ENCODE assay signal across 16 mouse cellular contexts in the genomic region with DNA sequence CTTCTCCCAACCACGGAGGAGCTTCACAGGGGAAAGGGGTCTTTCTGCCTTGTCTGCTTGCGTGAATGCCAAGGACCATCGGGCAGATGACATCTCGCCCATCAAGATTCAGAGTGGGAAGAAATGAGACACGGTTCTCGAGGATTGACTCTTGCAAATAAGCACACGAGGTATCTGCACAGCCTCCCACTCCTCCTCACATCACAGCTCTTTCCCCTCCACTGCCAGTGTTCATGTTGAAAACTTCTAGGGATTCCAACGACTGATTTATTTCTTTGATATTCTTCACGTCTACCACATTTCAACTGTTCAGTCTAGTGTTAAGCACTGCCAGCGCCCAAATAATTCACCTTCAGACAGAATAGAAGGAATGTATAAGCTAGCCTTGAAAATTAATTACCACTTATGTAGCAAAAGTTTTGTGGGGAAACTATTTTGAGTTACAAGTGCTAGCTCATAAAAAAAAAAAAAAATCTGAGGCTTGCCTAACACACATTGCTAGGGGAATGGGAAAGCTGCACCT.
"Had no signal": no experiment of that assay in that cellular context is flagged by ENCODE, and none has a peak within 500 bp of the region (broad histone marks: within the 10 kb centered on the region; RNA-seq: fewer than 3 reads in every experiment).

No protein-coding gene starts in this region.

- H3K36me3 ChIP-seq: limb, embryonic 12.5 days; liver, embryonic 12.5 days; midbrain, embryonic 15.5 days; neural tube, embryonic 12.5 days had no signal

- H3K27me3 ChIP-seq: liver, embryonic 12.5 days; megakaryocyte, embryonic 14.5 days; midbrain, embryonic 15.5 days; neural tube, embryonic 12.5 days had no signal

- H3K9me3 ChIP-seq: limb, embryonic 12.5 days; liver, embryonic 12.5 days; midbrain, embryonic 15.5 days; neural tube, embryonic 12.5 days had no signal

- DNase-seq: kidney, adult 18-20 months; kidney, postnatal 25 days; layer of hippocampus, adult 9-11 months; layer of hippocampus, postnatal 36 days; lung, embryonic 14.5 days; lung, postnatal 10 days; retina, postnatal 1 day; thymus, adult 2 months; thymus, postnatal 25 days had no signal

- H3K4me2 ChIP-seq: limb, embryonic 12.5 days; liver, embryonic 12.5 days; lung, embryonic 14.5 days; midbrain, embryonic 11.5 days; midbrain, embryonic 15.5 days; neural tube, embryonic 12.5 days had no signal

- H3K4me3 ChIP-seq: limb, embryonic 12.5 days; liver, embryonic 12.5 days; megakaryocyte, embryonic 14.5 days; midbrain, embryonic 15.5 days; neural tube, embryonic 12.5 days had no signal

- H3K4me1 ChIP-seq: limb, embryonic 12.5 days; liver, embryonic 12.5 days; megakaryocyte, embryonic 14.5 days; midbrain, embryonic 15.5 days; neural tube, embryonic 12.5 days had no signal

- H3K27ac ChIP-seq: limb, embryonic 12.5 days; liver, embryonic 12.5 days; macrophage; midbrain, embryonic 15.5 days; neural tube, embryonic 12.5 days had no signal

- ATAC-seq: liver, embryonic 12.5 days; midbrain, embryonic 15.5 days had no signal

- H3K9ac ChIP-seq: limb, embryonic 12.5 days; liver, embryonic 12.5 days; lung, embryonic 14.5 days; midbrain, embryonic 15.5 days; neural tube, embryonic 12.5 days had no signal
